Mouse (Mus musculus): ENCODE measurements around the gene Ttc7b. TPM values are rescaled to one million over a fixed set of nuclear protein-coding genes. Genes with fewer than 3 reads are reported as not detected.

Ttc7b gene
- polyA plus RNA-seq, 1 experiment from 2014 or later = 3.5 TPM

- ATAC-seq (ENCODE audit: insufficient read depth, low FRiP score) = no peak
- H3K4me2 ChIP-seq (ENCODE audit: low read depth, low read length) = no peak overlapping the region
- no peak overlapping the region for H3K9ac ChIP-seq (ENCODE audit: low read length)
- H3K4me3 ChIP-seq (replicated peaks; ENCODE audit: low read length) = no peak overlapping the region
- H3K4me1 ChIP-seq (ENCODE audit: control insufficient read depth, insufficient read depth, low read length) = no peaks in the 10 kb centered on the region
- H3K27me3 ChIP-seq (ENCODE audit: control insufficient read depth, insufficient read depth, low read length) = no peaks in the 10 kb centered on the region
- H3K9me3 ChIP-seq (replicated peaks; ENCODE audit: control insufficient read depth, low read length) = no peaks in the 10 kb centered on the region
- 78% methylated on average over 4 of the region's 4 CpGs for WGBS
- no peaks in the 10 kb centered on the region for H3K36me3 ChIP-seq (ENCODE audit: control insufficient read depth, insufficient read depth, low read length)
- no peak overlapping the region for H3K27ac ChIP-seq (ENCODE audit: low read length)
Observed at GRCm38 (mm10) chr12:100254471-100254870, 266.2 kb downstream of the Ttc7b start.

Other genes with a start within 250 kb of the Ttc7b start
- gene Rps6ka5, start 206.2 kb upstream of the Ttc7b start, polyA plus RNA-seq (2015; fragmentation: Nextera tagmentation; extraction: Ambion mirVana) = 3.0 and 3.6 TPM in 2 replicates